Mouse (Mus musculus): ENCODE measurements around the gene Tmem171. TPM values are rescaled to one million over a fixed set of nuclear protein-coding genes. Genes with fewer than 3 reads are reported as not detected.

Tmem171 gene
- polyA plus RNA-seq, 1 experiment from 2014 or later = 0.18 TPM

GRCm38 (mm10) chr13:98690886-98691285, 3.7 kb downstream of the Tmem171 start:
- no peak overlapping the region for H3K4me2 ChIP-seq (replicated peaks)
- H3K9me3 ChIP-seq (replicated peaks) = no peaks in the 10 kb centered on the region
- H3K27me3 ChIP-seq = peaks cover 31% of the 10 kb centered on the region
- no peak overlapping the region for H3K27ac ChIP-seq
- no peak overlapping the region for H3K4me3 ChIP-seq
- H3K36me3 ChIP-seq = no peaks in the 10 kb centered on the region
- H3K4me1 ChIP-seq = peaks cover 18% of the 10 kb centered on the region
- no peak overlapping the region for H3K9ac ChIP-seq
- WGBS = 87% methylated on average over 11 of the region's 11 CpGs
- ATAC-seq (ENCODE audit: low FRiP score) = no peak

GRCm38 (mm10) chr13:98689605-98690290, 4.9 kb downstream of the Tmem171 start:
- no peak overlapping the region for H3K9ac ChIP-seq
- H3K27ac ChIP-seq = no peak overlapping the region
- no peaks in the 10 kb centered on the region for H3K36me3 ChIP-seq
- no peak for ATAC-seq (ENCODE audit: low FRiP score)
- no peaks in the 10 kb centered on the region for H3K9me3 ChIP-seq (replicated peaks)
- 79% methylated on average over 11 of the region's 11 CpGs for WGBS
- H3K4me2 ChIP-seq (replicated peaks) = no peak overlapping the region
- H3K4me3 ChIP-seq = no peak overlapping the region
- H3K4me1 ChIP-seq = peaks cover 13% of the 10 kb centered on the region
- H3K27me3 ChIP-seq = peaks cover 20% of the 10 kb centered on the region

- Histone ChIP-seq H3K9ac (no peak overlapping the region), H3K4me1 (peaks cover 10% of the 10 kb centered on the region), H3K4me2 (replicated peaks) (no peak overlapping the region), H3K9me3 (replicated peaks) (no peaks in the 10 kb centered on the region), H3K27me3 (0 out of 2 replicates have a peak, but pooled peaks cover 3% of the 10 kb centered on the region), H3K4me3 (no peak overlapping the region), H3K27ac (no peak overlapping the region), H3K36me3 (no peaks in the 10 kb centered on the region)
- 47% methylated on average over 9 of the region's 9 CpGs for WGBS
- peak; percentile 64; the same call in 1 of the 2 replicates for ATAC-seq (ENCODE audit: low FRiP score)
Observed at GRCm38 (mm10) chr13:98687931-98688330, 6.7 kb downstream of the Tmem171 start.

- WGBS = 81% methylated on average over 9 of the region's 9 CpGs
- Histone ChIP-seq H3K27ac (no peak overlapping the region), H3K4me1 (peaks cover 13% of the 10 kb centered on the region), H3K9ac (no peak overlapping the region), H3K36me3 (no peaks in the 10 kb centered on the region), H3K4me3 (no peak overlapping the region), H3K9me3 (replicated peaks) (no peaks in the 10 kb centered on the region), H3K4me2 (replicated peaks) (no peak overlapping the region), H3K27me3 (no peaks in the 10 kb centered on the region)
- no peak for ATAC-seq (ENCODE audit: low FRiP score)
Observed at GRCm38 (mm10) chr13:98684144-98684900, 10.3 kb downstream of the Tmem171 start.

GRCm38 (mm10) chr13:98683412-98683811, 11.2 kb downstream of the Tmem171 start:
- no peak overlapping the region for H3K9ac ChIP-seq
- no peaks in the 10 kb centered on the region for H3K36me3 ChIP-seq
- no peak for ATAC-seq (ENCODE audit: low FRiP score)
- H3K4me1 ChIP-seq = peaks cover 13% of the 10 kb centered on the region
- 91% methylated on average over 2 of the region's 2 CpGs for WGBS
- no peak overlapping the region for H3K4me3 ChIP-seq
- H3K9me3 ChIP-seq (replicated peaks) = no peaks in the 10 kb centered on the region
- no peaks in the 10 kb centered on the region for H3K27me3 ChIP-seq
- no peak overlapping the region for H3K27ac ChIP-seq
- no peak overlapping the region for H3K4me2 ChIP-seq (replicated peaks)

- H3K4me1 ChIP-seq = 0 out of 2 replicates have a peak, but pooled peaks cover 4% of the 10 kb centered on the region
- no peak overlapping the region for H3K4me3 ChIP-seq
- no peak overlapping the region for H3K27ac ChIP-seq
- H3K27me3 ChIP-seq = no peaks in the 10 kb centered on the region
- no peaks in the 10 kb centered on the region for H3K9me3 ChIP-seq (replicated peaks)
- no peak overlapping the region for H3K9ac ChIP-seq
- no peak overlapping the region for H3K4me2 ChIP-seq (replicated peaks)
- ATAC-seq (ENCODE audit: low FRiP score) = no peak
- 88% methylated on average over 5 of the region's 5 CpGs for WGBS
- H3K36me3 ChIP-seq = no peaks in the 10 kb centered on the region
Observed at GRCm38 (mm10) chr13:98680470-98681060, 14.1 kb downstream of the Tmem171 start.

- no peak overlapping the region for H3K4me3 ChIP-seq
- H3K27me3 ChIP-seq = no peaks in the 10 kb centered on the region
- H3K27ac ChIP-seq = no peak overlapping the region
- H3K9ac ChIP-seq = no peak overlapping the region
- H3K4me2 ChIP-seq (replicated peaks) = no peak overlapping the region
- no peaks in the 10 kb centered on the region for H3K36me3 ChIP-seq
- no peaks in the 10 kb centered on the region for H3K9me3 ChIP-seq (replicated peaks)
- 0 out of 2 replicates have a peak, but pooled peaks cover 4% of the 10 kb centered on the region for H3K4me1 ChIP-seq
- 55% methylated on average over 4 of the region's 4 CpGs for WGBS
- ATAC-seq (ENCODE audit: low FRiP score) = no peak
Observed at GRCm38 (mm10) chr13:98679631-98680041, 15.0 kb downstream of the Tmem171 start.

- Histone ChIP-seq H3K9ac (no peak overlapping the region), H3K4me1 (0 out of 2 replicates have a peak, but pooled peaks cover 4% of the 10 kb centered on the region), H3K4me3 (no peak overlapping the region), H3K27me3 (no peaks in the 10 kb centered on the region), H3K36me3 (no peaks in the 10 kb centered on the region), H3K4me2 (replicated peaks) (no peak overlapping the region), H3K27ac (no peak overlapping the region), H3K9me3 (replicated peaks) (no peaks in the 10 kb centered on the region)
- ATAC-seq (ENCODE audit: low FRiP score) = no peak
- WGBS = 88% methylated on average over 1 of the region's 1 CpGs
Observed at GRCm38 (mm10) chr13:98679230-98679629, 15.4 kb downstream of the Tmem171 start.

GRCm38 (mm10) chr13:98673922-98674321, 20.7 kb downstream of the Tmem171 start:
- 87% methylated on average over 4 of the region's 4 CpGs for WGBS

GRCm38 (mm10) chr13:98669296-98669695, 25.3 kb downstream of the Tmem171 start:
- Histone ChIP-seq H3K9me3 (replicated peaks) (no peaks in the 10 kb centered on the region), H3K4me1 (no peaks in the 10 kb centered on the region), H3K4me3 (no peak overlapping the region), H3K27ac (no peak overlapping the region), H3K9ac (no peak overlapping the region), H3K4me2 (replicated peaks) (no peak overlapping the region), H3K27me3 (no peaks in the 10 kb centered on the region), H3K36me3 (no peaks in the 10 kb centered on the region)
- no peak for ATAC-seq (ENCODE audit: low FRiP score)
- WGBS = 76% methylated on average over 3 of the region's 3 CpGs

More at GRCm38 (mm10) chr13:98673922-98674321, 20.7 kb downstream of the Tmem171 start:
- Histone ChIP-seq H3K27me3 (no peaks in the 10 kb centered on the region), H3K4me3 (no peak overlapping the region), H3K27ac (no peak overlapping the region), H3K4me2 (replicated peaks) (no peak overlapping the region), H3K9ac (no peak overlapping the region), H3K4me1 (no peaks in the 10 kb centered on the region), H3K9me3 (replicated peaks) (no peaks in the 10 kb centered on the region), H3K36me3 (no peaks in the 10 kb centered on the region)
- no peak for ATAC-seq (ENCODE audit: low FRiP score)

- no peaks in the 10 kb centered on the region for H3K27me3 ChIP-seq
- no peak overlapping the region for H3K27ac ChIP-seq
- H3K4me3 ChIP-seq = no peak overlapping the region
- H3K36me3 ChIP-seq = no peaks in the 10 kb centered on the region
- WGBS = 84% methylated on average over 3 of the region's 3 CpGs
- no peak overlapping the region for H3K9ac ChIP-seq
- ATAC-seq (ENCODE audit: low FRiP score) = no peak
- H3K4me2 ChIP-seq (replicated peaks) = no peak overlapping the region
- no peaks in the 10 kb centered on the region for H3K4me1 ChIP-seq
- H3K9me3 ChIP-seq (replicated peaks) = no peaks in the 10 kb centered on the region; the same call in 1 of the 2 replicates
Observed at GRCm38 (mm10) chr13:98667316-98667715, 27.3 kb downstream of the Tmem171 start.

GRCm38 (mm10) chr13:98665240-98665639, 29.4 kb downstream of the Tmem171 start:
- no peaks in the 10 kb centered on the region for H3K4me1 ChIP-seq
- no peak overlapping the region for H3K9ac ChIP-seq
- H3K27me3 ChIP-seq = no peaks in the 10 kb centered on the region
- whole genome bisulfite sequencing = 90% methylated on average over 10 of the region's 10 CpGs
- no peaks in the 10 kb centered on the region for H3K36me3 ChIP-seq
- no peak for ATAC-seq (ENCODE audit: low FRiP score)
- H3K9me3 ChIP-seq (replicated peaks) = no peaks in the 10 kb centered on the region; the same call in 1 of the 2 replicates
- no peak overlapping the region for H3K27ac ChIP-seq
- H3K4me2 ChIP-seq (replicated peaks) = no peak overlapping the region
- H3K4me3 ChIP-seq = no peak overlapping the region

Data from hindbrain, embryonic 12.5 days (tissue).